Mouse (Mus musculus): ENCODE measurements around the gene Krt8.

- TF ChIP-seq POLR2A (IDR thresholded peaks at IDR 0.05; ENCODE audit: control insufficient read depth in 1 of 2, insufficient read depth in 1 of 2, low read depth in 1 of 2, low read length in 2 of 2, poor library complexity in 1 of 2) (no peak), MAX (IDR thresholded peaks at IDR 0.05; ENCODE audit: low read length) (no peak), EP300 (IDR thresholded peaks at IDR 0.05; ENCODE audit: low read depth in 1 of 2, low read length in 2 of 2) (peak in 1 of 2 experiments; percentile 34; a peak in 1 of 4 replicates), CTCF (IDR thresholded peaks at IDR 0.05 in 2 of 3, conservative IDR thresholded peaks at IDR 0.05 in 1 of 3; ENCODE audit: control insufficient read depth in 1 of 3, insufficient read depth in 1 of 3, low read depth in 2 of 3, low read length in 3 of 3, poor library complexity in 1 of 3, severe bottlenecking in 1 of 3) (no peak), CHD2 (IDR thresholded peaks at IDR 0.05; ENCODE audit: low read length) (no peak), TAL1 (IDR thresholded peaks at IDR 0.05; ENCODE audit: low read length) (no peak), ZNF384 (IDR thresholded peaks at IDR 0.05; ENCODE audit: low read depth, low read length) (no peak), NRF1 (IDR thresholded peaks at IDR 0.05; ENCODE audit: insufficient read depth, low read depth, low read length, poor library complexity, severe bottlenecking) (no peak), BHLHE40 (IDR thresholded peaks at IDR 0.05; ENCODE audit: borderline replicate concordance, low read depth, low read length) (no peak), HCFC1 (IDR thresholded peaks at IDR 0.05; ENCODE audit: low read depth, low read length) (no peak), UBTF (IDR thresholded peaks at IDR 0.05; ENCODE audit: borderline replicate concordance, insufficient read depth, low read depth, low read length) (no peak), RCOR1 (IDR thresholded peaks at IDR 0.05; ENCODE audit: low read depth, low read length) (no peak), USF1 (IDR thresholded peaks at IDR 0.05; ENCODE audit: low read depth, low read length) (no peak)
Observed at GRCm38 (mm10) chr15:101990946-101991345, 13.3 kb downstream of the Krt8 start.

Data from MEL (cell line).